Mouse (Mus musculus) c-Kit-positive CD71-positive TER-119-positive erythroid progenitor cells, embryonic 14.5 days (primary cell): ENCODE results near the gene Slc44a4.
"Not testable (repeated sequence)": the region's sequence is repeated elsewhere in the genome, so short reads cannot be mapped to it uniquely, and the experiment has no call there.

ENCODE experiments used
- DNase-seq: peaks from one replicate; pipeline ENCODE4 v3.0.0-alpha.2; 2013; ENCODE audit warnings: low spot score

Gene Slc44a4

GRCm38 (mm10) chr17:34962125-34962524 is 47.9 kb downstream of the Slc44a4 start:
- no peak for DNase-seq

- no peak for DNase-seq
Measured at GRCm38 (mm10) chr17:34962841-34963240, 48.6 kb downstream of the Slc44a4 start.

- no peak for DNase-seq
Measured at GRCm38 (mm10) chr17:34964640-34965049, 50.4 kb downstream of the Slc44a4 start.

- no peak for DNase-seq
Measured at GRCm38 (mm10) chr17:34965627-34966026, 51.4 kb downstream of the Slc44a4 start.

- DNase-seq, result not testable (repeated sequence)
Measured at GRCm38 (mm10) chr17:34969822-34970221, 55.6 kb downstream of the Slc44a4 start, which contains the start of gene Gm20481. Gene Gm20481, plus strand, starts transcription at chr17:34969912.

GRCm38 (mm10) chr17:34970850-34971249 is 56.6 kb downstream of the Slc44a4 start:
- DNase-seq, result not testable (repeated sequence)

- not testable (repeated sequence) for DNase-seq
Measured at GRCm38 (mm10) chr17:34971694-34972068, 57.4 kb downstream of the Slc44a4 start.

GRCm38 (mm10) chr17:34972069-34972749 is 57.9 kb downstream of the Slc44a4 start, which contains the start of the genes Hspa1a and Hspa1l:
Gene Hspa1a, minus strand, starts transcription at chr17:34972156.
Gene Hspa1l, plus strand, starts transcription at chr17:34972703.
- DNase-seq, result not testable (repeated sequence)

- DNase-seq, result no peak
Measured at GRCm38 (mm10) chr17:34975581-34976492, 61.6 kb downstream of the Slc44a4 start.

- DNase-seq, result no peak
Measured at GRCm38 (mm10) chr17:34977000-34977399, 62.7 kb downstream of the Slc44a4 start.

GRCm38 (mm10) chr17:34978239-34978638 is 64.0 kb downstream of the Slc44a4 start:
- DNase-seq, result no peak

- no peak for DNase-seq
Measured at GRCm38 (mm10) chr17:34979631-34980030, 65.4 kb downstream of the Slc44a4 start.
